Mouse (Mus musculus) heart, postnatal 25 days (tissue): ENCODE measurements around the gene Teddm1b. TPM values are rescaled to one million over a fixed set of nuclear protein-coding genes. Genes with fewer than 3 reads are reported as not detected.

Experiments
- microRNA-seq: library from miRNA; unstranded; fragments of <30 nt; microRNA quantifications from one replicate; pipeline ENCODE4 v1.2.0, GENCODE M21; 2022
- total RNA-seq, 2 experiments: library from RNA; stranded (reverse); gene quantifications; 2 replicates each; pipeline ENCODE4 v1.2.3; 2021

Gene Teddm1b
- total RNA-seq, 2 experiments from 2014 or later = not detected

Small RNA genes lying within 50 kb of the gene (microRNA-seq; reads per million reads assigned to microRNA genes)
- 19.2 reads per million, percentile 34 among the genes with 10 or more reads in this experiment for gene Mir8114

Other genes starting within 250 kb of the Teddm1b start
- not detected for gene Rgs8, start 221.3 kb upstream of the Teddm1b start, total RNA-seq
- 1 to 10 TPM; 1.4 to 2.4 TPM for gene Rgs16, start 134.0 kb upstream of the Teddm1b start, total RNA-seq
- gene Rnasel, start 124.9 kb upstream of the Teddm1b start, total RNA-seq = 1 to 10 TPM; 5.8 to 6.1 TPM
- gene Rgsl1, start 30.2 kb upstream of the Teddm1b start, total RNA-seq = under 1 TPM in 1 of 2 experiments, not detected in 1; 0.11 TPM
- not detected for gene Teddm1a, start 17.4 kb downstream of the Teddm1b start, total RNA-seq
- 100 to 1,000 TPM; 349 to 403 TPM for gene Glul, start 25.6 kb downstream of the Teddm1b start, total RNA-seq
- gene Teddm2, start 25.9 kb downstream of the Teddm1b start, total RNA-seq = under 1 TPM; 0.73 to 0.87 TPM